Mouse (Mus musculus): ENCODE results near the gene Rnls. TPM values are rescaled to one million over a fixed set of nuclear protein-coding genes. Genes with fewer than 3 reads are reported as not detected.
A peak's percentile ranks its signal among the peaks of the same experiment; 100 is the strongest.

Gene Rnls
- polyA plus RNA-seq, 1 experiment from 2014 or later, result 6.8 TPM

GRCm38 (mm10) chr19:33240386-33240785, 151.7 kb downstream of the Rnls start:
- Histone ChIP-seq H3K9ac (ENCODE audit: low read depth, low read length) (no peak overlapping the region), H3K36me3 (ENCODE audit: control insufficient read depth, insufficient read depth, low read length) (no peaks in the 10 kb centered on the region), H3K4me3 (ENCODE audit: low read length) (no peak overlapping the region), H3K4me1 (ENCODE audit: control insufficient read depth, insufficient read depth, low read length) (no peaks in the 10 kb centered on the region), H3K9me3 (ENCODE audit: control insufficient read depth, low read length) (no peaks in the 10 kb centered on the region), H3K27ac (ENCODE audit: low read depth, low read length) (no peak overlapping the region), H3K4me2 (replicated peaks; ENCODE audit: low read depth, low read length) (no peak overlapping the region), H3K27me3 (ENCODE audit: control insufficient read depth, insufficient read depth, low read length) (no peaks in the 10 kb centered on the region)
- no peak for ATAC-seq (ENCODE audit: low FRiP score, low TSS enrichment)
- WGBS, result 86% methylated on average over 2 of the region's 2 CpGs

- Histone ChIP-seq H3K4me3 (ENCODE audit: low read length) (no peak overlapping the region), H3K4me1 (ENCODE audit: control insufficient read depth, insufficient read depth, low read length) (no peaks in the 10 kb centered on the region), H3K27ac (ENCODE audit: low read depth, low read length) (no peak overlapping the region), H3K4me2 (replicated peaks; ENCODE audit: low read depth, low read length) (no peak overlapping the region), H3K36me3 (ENCODE audit: control insufficient read depth, insufficient read depth, low read length) (no peaks in the 10 kb centered on the region), H3K9ac (ENCODE audit: low read depth, low read length) (no peak overlapping the region), H3K9me3 (ENCODE audit: control insufficient read depth, low read length) (no peaks in the 10 kb centered on the region), H3K27me3 (ENCODE audit: control insufficient read depth, insufficient read depth, low read length) (no peaks in the 10 kb centered on the region)
- ATAC-seq (ENCODE audit: low FRiP score, low TSS enrichment), result no peak
- WGBS, result 82% methylated on average over 3 of the region's 3 CpGs
Observed at GRCm38 (mm10) chr19:33232902-33233301, 159.2 kb downstream of the Rnls start.

- no peak overlapping the region for H3K27ac ChIP-seq (ENCODE audit: low read depth, low read length)
- H3K4me1 ChIP-seq (ENCODE audit: control insufficient read depth, insufficient read depth, low read length), result no peaks in the 10 kb centered on the region
- no peaks in the 10 kb centered on the region for H3K27me3 ChIP-seq (ENCODE audit: control insufficient read depth, insufficient read depth, low read length)
- no peak overlapping the region for H3K9ac ChIP-seq (ENCODE audit: low read depth, low read length)
- ATAC-seq (ENCODE audit: low FRiP score, low TSS enrichment), result no peak
- 42% methylated on average over 6 of the region's 6 CpGs for WGBS
- H3K4me3 ChIP-seq (ENCODE audit: low read length), result no peak overlapping the region
- no peaks in the 10 kb centered on the region for H3K9me3 ChIP-seq (ENCODE audit: control insufficient read depth, low read length)
- H3K36me3 ChIP-seq (ENCODE audit: control insufficient read depth, insufficient read depth, low read length), result no peaks in the 10 kb centered on the region
- H3K4me2 ChIP-seq (replicated peaks; ENCODE audit: low read depth, low read length), result no peak overlapping the region
Observed at GRCm38 (mm10) chr19:33231303-33231702, 160.8 kb downstream of the Rnls start.

- ATAC-seq (ENCODE audit: low FRiP score, low TSS enrichment), result peak; percentile 86
- Histone ChIP-seq H3K4me1 (ENCODE audit: control insufficient read depth, insufficient read depth, low read length) (peaks cover 19% of the 10 kb centered on the region), H3K4me2 (replicated peaks; ENCODE audit: low read depth, low read length) (no peak overlapping the region), H3K9ac (ENCODE audit: low read depth, low read length) (no peak overlapping the region), H3K4me3 (ENCODE audit: low read length) (no peak overlapping the region), H3K36me3 (ENCODE audit: control insufficient read depth, insufficient read depth, low read length) (no peaks in the 10 kb centered on the region), H3K27me3 (ENCODE audit: control insufficient read depth, insufficient read depth, low read length) (no peaks in the 10 kb centered on the region), H3K27ac (ENCODE audit: low read depth, low read length) (no peak overlapping the region), H3K9me3 (ENCODE audit: control insufficient read depth, low read length) (no peaks in the 10 kb centered on the region)
- WGBS, result 1% methylated on average over 3 of the region's 3 CpGs
Observed at GRCm38 (mm10) chr19:33227004-33227403, 165.1 kb downstream of the Rnls start.

GRCm38 (mm10) chr19:33225858-33226705, 166.0 kb downstream of the Rnls start:
- no peak overlapping the region for H3K27ac ChIP-seq (ENCODE audit: low read depth, low read length)
- peaks cover 19% of the 10 kb centered on the region for H3K4me1 ChIP-seq (ENCODE audit: control insufficient read depth, insufficient read depth, low read length)
- ATAC-seq (ENCODE audit: low FRiP score, low TSS enrichment), result no peak
- H3K4me3 ChIP-seq (ENCODE audit: low read length), result no peak overlapping the region
- no peaks in the 10 kb centered on the region for H3K9me3 ChIP-seq (ENCODE audit: control insufficient read depth, low read length)
- H3K36me3 ChIP-seq (ENCODE audit: control insufficient read depth, insufficient read depth, low read length), result no peaks in the 10 kb centered on the region
- no peaks in the 10 kb centered on the region for H3K27me3 ChIP-seq (ENCODE audit: control insufficient read depth, insufficient read depth, low read length)
- WGBS, result 78% methylated on average over 5 of the region's 5 CpGs
- H3K4me2 ChIP-seq (replicated peaks; ENCODE audit: low read depth, low read length), result no peak overlapping the region
- H3K9ac ChIP-seq (ENCODE audit: low read depth, low read length), result no peak overlapping the region

GRCm38 (mm10) chr19:33225002-33225376, 167.1 kb downstream of the Rnls start:
- Histone ChIP-seq H3K9me3 (ENCODE audit: control insufficient read depth, low read length) (no peaks in the 10 kb centered on the region), H3K9ac (ENCODE audit: low read depth, low read length) (no peak overlapping the region), H3K4me1 (ENCODE audit: control insufficient read depth, insufficient read depth, low read length) (peaks cover 19% of the 10 kb centered on the region), H3K27me3 (ENCODE audit: control insufficient read depth, insufficient read depth, low read length) (no peaks in the 10 kb centered on the region), H3K27ac (ENCODE audit: low read depth, low read length) (no peak overlapping the region), H3K4me2 (replicated peaks; ENCODE audit: low read depth, low read length) (no peak overlapping the region), H3K36me3 (ENCODE audit: control insufficient read depth, insufficient read depth, low read length) (no peaks in the 10 kb centered on the region), H3K4me3 (ENCODE audit: low read length) (no peak overlapping the region)
- ATAC-seq (ENCODE audit: low FRiP score, low TSS enrichment), result no peak
- 91% methylated on average over 9 of the region's 9 CpGs for WGBS

GRCm38 (mm10) chr19:33224181-33225001, 167.7 kb downstream of the Rnls start:
- Histone ChIP-seq H3K36me3 (ENCODE audit: control insufficient read depth, insufficient read depth, low read length) (no peaks in the 10 kb centered on the region), H3K9me3 (ENCODE audit: control insufficient read depth, low read length) (no peaks in the 10 kb centered on the region), H3K4me2 (replicated peaks; ENCODE audit: low read depth, low read length) (no peak overlapping the region), H3K27me3 (ENCODE audit: control insufficient read depth, insufficient read depth, low read length) (no peaks in the 10 kb centered on the region), H3K4me1 (ENCODE audit: control insufficient read depth, insufficient read depth, low read length) (peaks cover 19% of the 10 kb centered on the region), H3K9ac (ENCODE audit: low read depth, low read length) (no peak overlapping the region), H3K27ac (ENCODE audit: low read depth, low read length) (no peak overlapping the region), H3K4me3 (ENCODE audit: low read length) (no peak overlapping the region)
- WGBS, result 59% methylated on average over 8 of the region's 8 CpGs
- ATAC-seq (ENCODE audit: low FRiP score, low TSS enrichment), result peak; percentile 61

- Histone ChIP-seq H3K4me3 (ENCODE audit: low read length) (no peak overlapping the region), H3K9me3 (ENCODE audit: control insufficient read depth, low read length) (no peaks in the 10 kb centered on the region), H3K27me3 (ENCODE audit: control insufficient read depth, insufficient read depth, low read length) (no peaks in the 10 kb centered on the region), H3K9ac (ENCODE audit: low read depth, low read length) (no peak overlapping the region), H3K27ac (ENCODE audit: low read depth, low read length) (peak overlapping the region; percentile 65; the same call in 1 of the 2 replicates), H3K36me3 (ENCODE audit: control insufficient read depth, insufficient read depth, low read length) (no peaks in the 10 kb centered on the region), H3K4me1 (ENCODE audit: control insufficient read depth, insufficient read depth, low read length) (peaks cover 19% of the 10 kb centered on the region), H3K4me2 (replicated peaks; ENCODE audit: low read depth, low read length) (no peak overlapping the region)
- 53% methylated on average over 5 of the region's 5 CpGs for WGBS
- ATAC-seq (ENCODE audit: low FRiP score, low TSS enrichment), result no peak
Observed at GRCm38 (mm10) chr19:33223766-33224165, 168.3 kb downstream of the Rnls start.

- H3K27ac ChIP-seq (ENCODE audit: low read depth, low read length), result peak overlapping the region; percentile 65; the same call in 1 of the 2 replicates
- no peak for ATAC-seq (ENCODE audit: low FRiP score, low TSS enrichment)
- no peaks in the 10 kb centered on the region for H3K36me3 ChIP-seq (ENCODE audit: control insufficient read depth, insufficient read depth, low read length)
- no peaks in the 10 kb centered on the region for H3K9me3 ChIP-seq (ENCODE audit: control insufficient read depth, low read length)
- no peaks in the 10 kb centered on the region for H3K27me3 ChIP-seq (ENCODE audit: control insufficient read depth, insufficient read depth, low read length)
- H3K4me3 ChIP-seq (ENCODE audit: low read length), result no peak overlapping the region
- H3K4me2 ChIP-seq (replicated peaks; ENCODE audit: low read depth, low read length), result no peak overlapping the region
- H3K9ac ChIP-seq (ENCODE audit: low read depth, low read length), result no peak overlapping the region
- 33% methylated on average over 6 of the region's 6 CpGs for WGBS
- H3K4me1 ChIP-seq (ENCODE audit: control insufficient read depth, insufficient read depth, low read length), result peaks cover 19% of the 10 kb centered on the region
Observed at GRCm38 (mm10) chr19:33223276-33223675, 168.8 kb downstream of the Rnls start.
